Mouse (Mus musculus) C2C12 (cell line): ENCODE measurements around the gene Utrn. TPM values are rescaled to one million over a fixed set of nuclear protein-coding genes. Genes with fewer than 3 reads are reported as not detected.

ENCODE experiments used
- H3K27me3 ChIP-seq: one replicate; pipeline ENCODE4 v1.6.1; 2011; ENCODE audit not compliant: control insufficient read depth, insufficient read depth, insufficient read length
- H3K36me3 ChIP-seq: one replicate; pipeline ENCODE4 v1.6.1; 2011; ENCODE audit not compliant: control insufficient read depth, insufficient read depth
- H3K4me3 ChIP-seq: one replicate; pipeline ENCODE4 v1.5.1; 2011; ENCODE audit warnings: mild to moderate bottlenecking, control low read depth; ENCODE audit not compliant: poor library complexity, insufficient read depth, severe bottlenecking
- H3K79me2 ChIP-seq: one replicate; pipeline ENCODE4 v1.6.1; 2011; ENCODE audit not compliant: control insufficient read depth, insufficient read depth
- H3K79me3 ChIP-seq: one replicate; pipeline ENCODE4 v1.6.1; 2011; ENCODE audit warnings: low read depth, control low read depth
- H3ac ChIP-seq: one replicate; pipeline ENCODE3; 2011; ENCODE audit warnings: low read depth; ENCODE audit not compliant: control insufficient read depth, insufficient read length
- CEBPB ChIP-seq: IDR thresholded peaks from one replicate; pipeline ENCODE4 v1.6.1; 2011; ENCODE audit warnings: low read depth, mild to moderate bottlenecking, control low read depth, moderate library complexity
- CTCF ChIP-seq: IDR thresholded peaks from one replicate; pipeline ENCODE4 v1.5.1; 2011; ENCODE audit not compliant: control insufficient read depth, insufficient read depth, insufficient read length
- FOSL1 ChIP-seq: IDR thresholded peaks from one replicate; pipeline ENCODE4 v1.8.0; 2011; ENCODE audit warnings: mild to moderate bottlenecking, low read length; ENCODE audit not compliant: poor library complexity, insufficient read depth, severe bottlenecking
- MAX ChIP-seq: IDR thresholded peaks from one replicate; pipeline ENCODE4 v1.6.1; 2011; ENCODE audit warnings: mild to moderate bottlenecking, control low read depth
- MYOD1 ChIP-seq: IDR thresholded peaks from one replicate; pipeline ENCODE4 v1.6.1; 2011; ENCODE audit warnings: low read depth; ENCODE audit not compliant: control insufficient read depth, insufficient read length
- MYOG ChIP-seq: IDR thresholded peaks from one replicate; pipeline ENCODE4 v1.6.1; 2011; ENCODE audit not compliant: control insufficient read depth, insufficient read length; ENCODE audit errors: extremely low read depth
- USF1 ChIP-seq: IDR thresholded peaks from one replicate; pipeline ENCODE4 v1.6.1; 2011; ENCODE audit warnings: low read depth, mild to moderate bottlenecking, control low read depth, moderate library complexity
- polyA plus RNA-seq: library from polyadenylated mRNA; unstranded; fragments of >200 nt; fragmentation: generic; extraction: Trizol; gene quantifications from one replicate; pipeline ENCODE4 v1.2.1, GENCODE M21; 2012; ENCODE audit warnings: missing spikeins

The Utrn gene
- polyA plus RNA-seq, 1 experiment: 10.5 TPM

- TF ChIP-seq CTCF (no peak), MYOD1 (no peak), FOSL1 (no peak), CEBPB (no peak), MAX (no peak)
- Histone ChIP-seq H3K79me3 (peaks cover 70% of the 10 kb centered on the region), H3K36me3 (no peaks in the 10 kb centered on the region), H3K27me3 (no peaks in the 10 kb centered on the region), H3K79me2 (peaks cover 98% of the 10 kb centered on the region), H3ac (no peak overlapping the region), H3K4me3 (no peak overlapping the region)
Observed at GRCm38 (mm10) chr10:12816530-12816929, 52.6 kb downstream of the Utrn start.

- Histone ChIP-seq H3K36me3 (no peaks in the 10 kb centered on the region), H3K79me3 (peaks cover 66% of the 10 kb centered on the region), H3K27me3 (no peaks in the 10 kb centered on the region), H3ac (no peak overlapping the region), H3K79me2 (peaks cover 93% of the 10 kb centered on the region), H3K4me3 (no peak overlapping the region)
- TF ChIP-seq USF1 (no peak), MYOD1 (no peak), MYOG (no peak), MAX (no peak), FOSL1 (no peak)
Observed at GRCm38 (mm10) chr10:12814411-12814810, 54.8 kb downstream of the Utrn start.

GRCm38 (mm10) chr10:12813881-12814280 lies 55.3 kb downstream of the Utrn start:
- Histone ChIP-seq H3K4me3 (no peak overlapping the region), H3K79me3 (peaks cover 66% of the 10 kb centered on the region), H3K79me2 (peaks cover 93% of the 10 kb centered on the region), H3K27me3 (no peaks in the 10 kb centered on the region), H3K36me3 (no peaks in the 10 kb centered on the region), H3ac (no peak overlapping the region)
- no peak for TF ChIP-seq CTCF
- no peak for TF ChIP-seq MYOG
- TF ChIP-seq FOSL1: no peak
- TF ChIP-seq USF1: no peak
- TF ChIP-seq MAX: no peak
- TF ChIP-seq MYOD1: no peak
- TF ChIP-seq CEBPB: no peak

- Histone ChIP-seq H3K79me3 (peaks cover 69% of the 10 kb centered on the region), H3K4me3 (no peak overlapping the region), H3ac (no peak overlapping the region), H3K27me3 (no peaks in the 10 kb centered on the region), H3K36me3 (no peaks in the 10 kb centered on the region), H3K79me2 (peaks cover 93% of the 10 kb centered on the region)
- no peak for TF ChIP-seq CTCF
- TF ChIP-seq CEBPB: no peak
- no peak for TF ChIP-seq USF1
- no peak for TF ChIP-seq MYOG
- TF ChIP-seq MYOD1: no peak
- no peak for TF ChIP-seq MAX
- no peak for TF ChIP-seq FOSL1
Observed at GRCm38 (mm10) chr10:12813211-12813811, 55.9 kb downstream of the Utrn start.

- Histone ChIP-seq H3ac (no peak overlapping the region), H3K4me3 (no peak overlapping the region), H3K79me3 (peaks cover 68% of the 10 kb centered on the region), H3K36me3 (no peaks in the 10 kb centered on the region), H3K79me2 (peaks cover 93% of the 10 kb centered on the region), H3K27me3 (no peaks in the 10 kb centered on the region)
- TF ChIP-seq CEBPB: no peak
- no peak for TF ChIP-seq MYOD1
- TF ChIP-seq MAX: no peak
- no peak for TF ChIP-seq CTCF
- TF ChIP-seq USF1: no peak
- no peak for TF ChIP-seq MYOG
- no peak for TF ChIP-seq FOSL1
Observed at GRCm38 (mm10) chr10:12812680-12813079, 56.5 kb downstream of the Utrn start.

- Histone ChIP-seq H3K27me3 (no peaks in the 10 kb centered on the region), H3K79me2 (peaks cover 93% of the 10 kb centered on the region), H3K79me3 (peaks cover 65% of the 10 kb centered on the region), H3K36me3 (no peaks in the 10 kb centered on the region), H3K4me3 (no peak overlapping the region), H3ac (no peak overlapping the region)
- peak; percentile 27 for TF ChIP-seq MYOD1
- no peak for TF ChIP-seq MYOG
- no peak for TF ChIP-seq CTCF
- peak; percentile 69 for TF ChIP-seq FOSL1
- TF ChIP-seq CEBPB: peak; percentile 79
Observed at GRCm38 (mm10) chr10:12810816-12811215, 58.3 kb downstream of the Utrn start.
